Mouse (Mus musculus) thymus, postnatal 14 days (tissue): Measurements from ENCODE around the gene Zfp148.

Experiments used
- DNase-seq: peaks from one replicate; pipeline ENCODE4 v3.0.0; 2021

Zfp148 gene

GRCm38 (mm10) chr16:33544346-33544745 is 163.7 kb downstream of the Zfp148 start:
- DNase-seq = no peak

- DNase-seq = no peak
These were observed 164.9 kb downstream of the Zfp148 start for GRCm38 (mm10) chr16:33545530-33545929.

DNA sequence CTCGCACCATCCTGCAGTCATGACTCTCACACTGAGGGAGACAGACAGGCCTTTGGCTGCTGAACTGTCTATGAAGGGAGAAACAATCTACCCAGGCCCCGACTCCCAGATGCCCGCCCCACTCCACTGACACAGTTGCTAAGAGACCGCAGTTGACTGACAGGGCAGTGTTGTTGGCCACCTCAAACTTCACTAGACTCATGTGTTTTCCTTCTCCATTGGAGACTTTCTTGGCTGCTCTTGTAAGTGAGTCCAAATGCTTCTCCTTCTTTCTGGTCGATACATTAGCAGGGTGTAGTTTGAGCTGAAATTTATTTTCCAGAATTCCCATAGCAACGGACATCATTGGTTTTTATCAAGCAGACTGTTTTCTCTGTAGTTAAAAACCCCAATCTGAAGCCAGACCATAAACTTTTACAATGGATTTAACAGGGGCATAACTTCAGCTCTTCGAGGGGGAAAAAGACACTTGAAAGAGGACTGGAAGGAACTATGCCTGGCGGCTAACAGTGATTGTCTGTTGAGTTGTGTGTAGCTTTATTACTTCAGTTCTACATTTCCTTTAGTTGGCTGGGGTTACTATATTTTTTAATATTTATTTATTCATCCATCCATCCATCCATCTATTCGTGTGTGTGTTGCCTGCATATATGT is 173.2 kb downstream of the Zfp148 start:
- no peak for DNase-seq
